In genomic region chr5:114553706-114554105, GRCm38 (mm10) we compare ENCODE assay signal across 33 mouse cellular contexts. TPM values are rescaled to one million over a fixed set of nuclear protein-coding genes. Genes with fewer than 3 reads are reported as not detected.
DNase-seq lines count a peak whose midpoint lies in the region; ATAC-seq lines count a peak whose summit lies in the region.
"Had no signal": no experiment of that assay in that cellular context is flagged by ENCODE, and none has a peak within 500 bp of the region (broad histone marks: within the 10 kb centered on the region; RNA-seq: fewer than 3 reads in every experiment).

No protein-coding gene starts in this region.

- no peak overlapping the region for H3K4me3 ChIP-seq in hindbrain, embryonic 10.5 days
- no peak overlapping the region for H3K4me3 ChIP-seq in hindbrain, embryonic 16.5 days (ENCODE audit: low read length)
- no peak overlapping the region for H3K4me3 ChIP-seq in neural tube, embryonic 14.5 days (ENCODE audit: low read depth, low read length)
- no peak overlapping the region for H3K4me3 ChIP-seq in hindbrain, embryonic 12.5 days
- H3K4me3 ChIP-seq: erythroblast, embryonic 14.5 days; forebrain, embryonic 12.5 days; heart, embryonic 12.5 days; layer of hippocampus, adult 2 months; left cerebral cortex, adult 2 months; limb, embryonic 13.5 days; liver, embryonic 12.5 days; midbrain, embryonic 15.5 days; neural tube, embryonic 12.5 days had no signal

- no peak overlapping the region for H3K4me2 ChIP-seq in hindbrain, embryonic 16.5 days (ENCODE audit: low read length)
- no peak overlapping the region for H3K4me2 ChIP-seq in neural tube, embryonic 14.5 days (ENCODE audit: low read depth, low read length)
- no peak overlapping the region for H3K4me2 ChIP-seq in hindbrain, embryonic 12.5 days (replicated peaks)
- H3K4me2 ChIP-seq: forebrain, embryonic 12.5 days; heart, embryonic 12.5 days; limb, embryonic 13.5 days; liver, embryonic 12.5 days; midbrain, embryonic 15.5 days; neural tube, embryonic 12.5 days had no signal

- no peak for ATAC-seq in hindbrain, embryonic 16.5 days
- ATAC-seq in neural tube, embryonic 14.5 days (ENCODE audit: low read depth): 0 out of 2 replicates have a peak, but pooled peaks have one; percentile 15
- peak; percentile 41; the same call in 1 of the 2 replicates for ATAC-seq in hindbrain, embryonic 12.5 days (ENCODE audit: low FRiP score)
- ATAC-seq: inflammation-experienced regulatory T-cells, adult 6 months; liver, embryonic 12.5 days; midbrain, embryonic 15.5 days had no signal

- peaks cover 11% of the 10 kb centered on the region for H3K9me3 ChIP-seq in hindbrain, embryonic 10.5 days
- no peaks in the 10 kb centered on the region for H3K9me3 ChIP-seq in hindbrain, embryonic 16.5 days (ENCODE audit: control insufficient read depth, low read length)
- H3K9me3 ChIP-seq in neural tube, embryonic 14.5 days (ENCODE audit: control insufficient read depth, low read length): no peaks in the 10 kb centered on the region
- no peaks in the 10 kb centered on the region for H3K9me3 ChIP-seq in hindbrain, embryonic 12.5 days (replicated peaks)
- H3K9me3 ChIP-seq: liver, embryonic 12.5 days; midbrain, embryonic 15.5 days had no signal

- whole genome bisulfite sequencing in hindbrain, embryonic 10.5 days: 55% methylated on average over 8 of the region's 8 CpGs
- 37% methylated on average over 8 of the region's 8 CpGs for WGBS in hindbrain, embryonic 16.5 days
- 28% methylated on average over 8 of the region's 8 CpGs for WGBS in neural tube, embryonic 14.5 days
- WGBS in hindbrain, embryonic 12.5 days: 44% methylated on average over 8 of the region's 8 CpGs

- peaks cover 63% of the 10 kb centered on the region for H3K4me1 ChIP-seq in hindbrain, embryonic 10.5 days (replicated peaks)
- H3K4me1 ChIP-seq in hindbrain, embryonic 16.5 days (ENCODE audit: control insufficient read depth, insufficient read depth, low read depth, low read length): peaks cover 11% of the 10 kb centered on the region
- peaks cover 6% of the 10 kb centered on the region for H3K4me1 ChIP-seq in neural tube, embryonic 14.5 days (ENCODE audit: control insufficient read depth, insufficient read depth, low read length)
- H3K4me1 ChIP-seq in hindbrain, embryonic 12.5 days: peaks cover 29% of the 10 kb centered on the region

- no peak for DNase-seq in hindbrain, embryonic 10.5 days (ENCODE audit: low spot score)
- DNase-seq in neural tube, embryonic 10.5 days (ENCODE audit: extremely low spot score, low spot score): no peak
- peak; percentile 30 for DNase-seq in retina, postnatal 1 day
- no peak for DNase-seq in cerebellum, adult 8-10 months
- no peak for DNase-seq in heart, adult 11 months
- DNase-seq: adrenal gland, postnatal 14 days; cerebellum, adult 11-12 months; cerebellum, postnatal 10 days; gastrocnemius, postnatal 14 days; heart, adult 18-20 months; heart, postnatal 4 days; kidney, adult 18-20 months; kidney, postnatal 36 days; lung, adult 18-20 months; lung, postnatal 14 days; right cerebral cortex, adult 18-20 months; spleen, adult 18-20 months; thymus, adult 18-20 months; thymus, postnatal 25 days had no signal

- no peak overlapping the region for H3K9ac ChIP-seq in hindbrain, embryonic 16.5 days (ENCODE audit: low read depth, low read length)
- H3K9ac ChIP-seq in neural tube, embryonic 14.5 days (replicated peaks; ENCODE audit: low read depth, low read length): no peak overlapping the region
- H3K9ac ChIP-seq in hindbrain, embryonic 12.5 days: no peak overlapping the region
- H3K9ac ChIP-seq: forebrain, embryonic 12.5 days; heart, embryonic 12.5 days; limb, embryonic 13.5 days; liver, embryonic 12.5 days; midbrain, embryonic 15.5 days; neural tube, embryonic 12.5 days had no signal

- H3K27ac ChIP-seq in hindbrain, embryonic 10.5 days: peak overlapping the region; percentile 25; the same call in 1 of the 2 replicates
- no peak overlapping the region for H3K27ac ChIP-seq in hindbrain, embryonic 16.5 days (ENCODE audit: low read depth, low read length)
- no peak overlapping the region for H3K27ac ChIP-seq in neural tube, embryonic 14.5 days (ENCODE audit: low read depth, low read length)
- no peak overlapping the region for H3K27ac ChIP-seq in hindbrain, embryonic 12.5 days
- H3K27ac ChIP-seq: forebrain, embryonic 12.5 days; left cerebral cortex, adult 2 months; limb, embryonic 13.5 days; liver, embryonic 12.5 days; midbrain, embryonic 15.5 days; neural tube, embryonic 12.5 days; stomach, postnatal 0 days had no signal

- no peaks in the 10 kb centered on the region for H3K36me3 ChIP-seq in hindbrain, embryonic 10.5 days
- H3K36me3 ChIP-seq in hindbrain, embryonic 16.5 days (ENCODE audit: control insufficient read depth, insufficient read depth, low read length): no peaks in the 10 kb centered on the region
- H3K36me3 ChIP-seq in neural tube, embryonic 14.5 days (ENCODE audit: control insufficient read depth, insufficient read depth, low read length): no peaks in the 10 kb centered on the region
- H3K36me3 ChIP-seq in hindbrain, embryonic 12.5 days: no peaks in the 10 kb centered on the region
- H3K36me3 ChIP-seq: forebrain, embryonic 12.5 days; heart, embryonic 12.5 days; limb, embryonic 13.5 days; liver, embryonic 12.5 days; midbrain, embryonic 15.5 days; neural tube, embryonic 12.5 days had no signal

- H3K27me3 ChIP-seq in hindbrain, embryonic 10.5 days (ENCODE audit: insufficient read depth, poor library complexity, severe bottlenecking): no peaks in the 10 kb centered on the region
- no peaks in the 10 kb centered on the region for H3K27me3 ChIP-seq in hindbrain, embryonic 16.5 days (replicated peaks; ENCODE audit: control insufficient read depth, insufficient read depth, low read length)
- H3K27me3 ChIP-seq in neural tube, embryonic 14.5 days (ENCODE audit: control insufficient read depth, insufficient read depth, low read length): no peaks in the 10 kb centered on the region
- no peaks in the 10 kb centered on the region for H3K27me3 ChIP-seq in hindbrain, embryonic 12.5 days
- H3K27me3 ChIP-seq: heart, embryonic 12.5 days; liver, embryonic 12.5 days; midbrain, embryonic 15.5 days; neural tube, embryonic 12.5 days had no signal

RNA-seq across cellular contexts. Expression of gene Fam222a, which starts 14.1 kb away (rescaled TPM):
- 3.9 and 6.5 TPM in 2 replicates for polyA plus RNA-seq in hindbrain, embryonic 10.5 days (2016; fragmentation: Nextera tagmentation; extraction: Ambion mirVana)
- polyA plus RNA-seq in hindbrain, embryonic 16.5 days (2015; fragmentation: Nextera tagmentation; extraction: Ambion mirVana): 4.7 and 4.9 TPM in 2 replicates
- polyA plus RNA-seq in neural tube, embryonic 14.5 days (2014; fragmentation: Nextera tagmentation; extraction: Ambion mirVana): 5.3 and 7.0 TPM in 2 replicates
- 9.4 and 9.9 TPM in 2 replicates for polyA plus RNA-seq in hindbrain, embryonic 12.5 days (2016; fragmentation: Nextera tagmentation; extraction: Ambion mirVana)
- polyA plus RNA-seq: inflammation-experienced regulatory T-cells, adult 6 months had no signal
